Mouse (Mus musculus): ENCODE results near the gene Slc44a3. TPM values are rescaled to one million over a fixed set of nuclear protein-coding genes. Genes with fewer than 3 reads are reported as not detected.

The Slc44a3 gene
- polyA plus RNA-seq, 1 experiment from 2014 or later = 6.2 TPM

DNA sequence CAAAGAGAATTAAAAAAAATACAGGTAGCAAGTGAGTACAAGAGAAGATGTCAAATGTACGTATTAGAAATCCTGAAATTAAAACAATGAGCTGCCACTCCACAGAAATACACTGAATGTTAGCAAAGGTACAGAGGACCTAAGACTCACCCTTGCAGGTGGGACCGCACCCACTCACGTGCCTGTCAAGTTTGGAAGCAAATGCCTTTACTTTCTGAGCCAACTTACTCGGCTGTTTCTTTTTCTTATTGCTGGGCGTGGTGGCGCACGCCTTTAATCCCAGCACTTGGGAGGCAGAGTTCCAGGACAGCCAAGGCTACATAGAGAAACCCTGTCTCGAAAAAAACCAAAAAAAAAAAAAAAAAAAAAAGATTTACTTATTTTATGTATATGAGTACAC, 109.8 kb downstream of the Slc44a3 start:
- H3K4me3 ChIP-seq (replicated peaks) = no peak overlapping the region
- H3K27ac ChIP-seq (replicated peaks) = no peak overlapping the region
- no peaks in the 10 kb centered on the region for H3K27me3 ChIP-seq
- no peak overlapping the region for H3K4me2 ChIP-seq (replicated peaks)
- H3K4me1 ChIP-seq = peaks cover 23% of the 10 kb centered on the region
- WGBS = 72% methylated on average over 8 of the region's 8 CpGs
- no peaks in the 10 kb centered on the region for H3K36me3 ChIP-seq
- no peak for ATAC-seq (ENCODE audit: insufficient number of reproducible peaks, low FRiP score, low TSS enrichment, low read depth)
- H3K9ac ChIP-seq = no peak overlapping the region
- no peaks in the 10 kb centered on the region for H3K9me3 ChIP-seq (replicated peaks)

DNA sequence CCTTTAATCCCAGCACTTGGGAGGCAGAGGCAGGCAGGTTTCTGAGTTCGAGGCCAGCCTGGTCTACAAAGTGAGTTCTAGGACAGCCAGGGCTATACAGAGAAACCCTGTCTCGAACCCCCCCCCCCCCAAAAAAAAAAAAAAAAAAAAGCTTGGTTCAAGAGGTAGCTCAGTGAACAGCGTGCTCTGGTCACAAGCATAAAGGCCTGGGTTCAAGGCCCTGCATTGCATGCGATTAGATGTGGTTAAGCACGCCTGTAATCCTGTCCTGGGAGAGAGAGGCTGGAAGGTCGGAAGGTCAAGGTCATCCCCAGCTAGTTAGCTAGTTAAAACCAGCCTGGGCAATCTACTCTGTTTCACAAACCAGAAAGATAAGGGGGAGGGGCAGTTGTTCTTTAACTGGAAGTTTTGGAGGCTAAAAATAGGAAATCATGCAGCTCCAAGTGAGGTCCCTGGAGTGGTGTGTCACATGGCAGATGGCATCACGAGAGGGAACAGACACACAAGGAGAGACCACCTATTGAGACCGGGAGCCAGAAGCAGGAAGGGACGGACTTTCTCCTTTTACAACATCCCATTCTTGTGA, 113.3 kb downstream of the Slc44a3 start:
- WGBS = 75% methylated on average over 9 of the region's 9 CpGs
- Histone ChIP-seq H3K27me3 (no peaks in the 10 kb centered on the region), H3K4me3 (replicated peaks) (no peak overlapping the region), H3K36me3 (no peaks in the 10 kb centered on the region), H3K4me1 (peaks cover 13% of the 10 kb centered on the region), H3K27ac (replicated peaks) (no peak overlapping the region), H3K4me2 (replicated peaks) (no peak overlapping the region), H3K9me3 (replicated peaks) (no peaks in the 10 kb centered on the region), H3K9ac (no peak overlapping the region)
- 0 out of 2 replicates have a peak, but pooled peaks have one; percentile 13 for ATAC-seq (ENCODE audit: insufficient number of reproducible peaks, low FRiP score, low TSS enrichment, low read depth)

GRCm38 (mm10) chr3:121418251-121418601, 114.0 kb downstream of the Slc44a3 start:
- ATAC-seq (ENCODE audit: insufficient number of reproducible peaks, low FRiP score, low TSS enrichment, low read depth) = peak; percentile 64; the same call in 1 of the 2 replicates
- H3K4me3 ChIP-seq (replicated peaks) = no peak overlapping the region
- peak overlapping the region; percentile 36; the same call in 1 of the 2 replicates for H3K27ac ChIP-seq (replicated peaks)
- WGBS = 49% methylated on average over 6 of the region's 6 CpGs
- H3K9ac ChIP-seq = no peak overlapping the region
- H3K36me3 ChIP-seq = no peaks in the 10 kb centered on the region
- peaks cover 13% of the 10 kb centered on the region for H3K4me1 ChIP-seq
- H3K9me3 ChIP-seq (replicated peaks) = no peaks in the 10 kb centered on the region
- no peaks in the 10 kb centered on the region for H3K27me3 ChIP-seq
- no peak overlapping the region for H3K4me2 ChIP-seq (replicated peaks)

GRCm38 (mm10) chr3:121417379-121418250, 114.6 kb downstream of the Slc44a3 start:
- H3K4me2 ChIP-seq (replicated peaks) = no peak overlapping the region
- H3K9me3 ChIP-seq (replicated peaks) = no peaks in the 10 kb centered on the region
- H3K27me3 ChIP-seq = no peaks in the 10 kb centered on the region
- 44% methylated on average over 14 of the region's 14 CpGs for WGBS
- H3K9ac ChIP-seq = no peak overlapping the region
- peaks cover 13% of the 10 kb centered on the region for H3K4me1 ChIP-seq
- H3K27ac ChIP-seq (replicated peaks) = peak overlapping the region; percentile 48; the same call in 1 of the 2 replicates
- no peaks in the 10 kb centered on the region for H3K36me3 ChIP-seq
- ATAC-seq (ENCODE audit: insufficient number of reproducible peaks, low FRiP score, low TSS enrichment, low read depth) = 0 out of 2 replicates have a peak, but pooled peaks have one; percentile 31
- H3K4me3 ChIP-seq (replicated peaks) = no peak overlapping the region

- Histone ChIP-seq H3K9me3 (replicated peaks) (no peaks in the 10 kb centered on the region), H3K27ac (replicated peaks) (no peak overlapping the region), H3K9ac (no peak overlapping the region), H3K4me2 (replicated peaks) (no peak overlapping the region), H3K4me1 (peaks cover 13% of the 10 kb centered on the region), H3K36me3 (no peaks in the 10 kb centered on the region), H3K4me3 (replicated peaks) (no peak overlapping the region), H3K27me3 (no peaks in the 10 kb centered on the region)
- no peak for ATAC-seq (ENCODE audit: insufficient number of reproducible peaks, low FRiP score, low TSS enrichment, low read depth)
- WGBS = 70% methylated on average over 5 of the region's 5 CpGs
Measured at GRCm38 (mm10) chr3:121416171-121417154, 115.7 kb downstream of the Slc44a3 start.

DNA sequence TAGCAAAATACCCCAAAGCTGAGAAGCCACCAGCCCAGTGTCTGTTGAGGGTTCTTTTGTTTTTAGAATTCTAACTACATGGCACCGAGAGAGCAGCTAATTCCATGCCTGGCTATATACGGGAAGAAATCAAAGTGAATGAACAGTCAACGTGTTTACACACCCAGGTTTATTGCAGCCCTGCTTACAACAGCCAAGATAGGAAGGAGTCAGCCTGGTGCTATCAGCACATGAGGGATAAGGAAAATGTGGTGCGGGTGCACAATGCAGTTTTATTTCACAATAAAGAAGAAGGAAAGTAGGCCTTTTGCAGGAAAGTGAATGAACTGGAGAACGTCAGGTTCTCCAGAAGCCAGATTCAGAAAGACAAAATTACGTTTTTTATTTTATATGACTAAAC, 120.8 kb downstream of the Slc44a3 start:
- H3K27ac ChIP-seq (replicated peaks) = no peak overlapping the region
- H3K9me3 ChIP-seq (replicated peaks) = no peaks in the 10 kb centered on the region
- H3K4me3 ChIP-seq (replicated peaks) = no peak overlapping the region
- H3K4me2 ChIP-seq (replicated peaks) = no peak overlapping the region
- H3K27me3 ChIP-seq = no peaks in the 10 kb centered on the region
- no peak overlapping the region for H3K9ac ChIP-seq
- H3K36me3 ChIP-seq = no peaks in the 10 kb centered on the region
- no peak for ATAC-seq (ENCODE audit: insufficient number of reproducible peaks, low FRiP score, low TSS enrichment, low read depth)
- WGBS = 81% methylated on average over 6 of the region's 6 CpGs
- peaks cover 9% of the 10 kb centered on the region for H3K4me1 ChIP-seq

Other genes with a start within 250 kb of the Slc44a3 start
- gene Tmem56, start 249.3 kb downstream of the Slc44a3 start, polyA plus RNA-seq (2015; fragmentation: Nextera tagmentation; extraction: Ambion mirVana) = 1.2 and 1.3 TPM in 2 replicates
- 40.0 and 42.9 TPM in 2 replicates for gene Alg14, start 240.6 kb downstream of the Slc44a3 start, polyA plus RNA-seq (2015; fragmentation: Nextera tagmentation; extraction: Ambion mirVana)
- 844 and 852 TPM in 2 replicates for gene Cnn3, start 105.9 kb downstream of the Slc44a3 start, polyA plus RNA-seq (2015; fragmentation: Nextera tagmentation; extraction: Ambion mirVana)
- not detected in 2 replicates for gene 4930432M17Rik, start 138.4 kb upstream of the Slc44a3 start, polyA plus RNA-seq (2015; fragmentation: Nextera tagmentation; extraction: Ambion mirVana)
- gene F3, start 191.1 kb upstream of the Slc44a3 start, polyA plus RNA-seq (2015; fragmentation: Nextera tagmentation; extraction: Ambion mirVana) = 27.8 and 49.3 TPM in 2 replicates

Measured in embryonic facial prominence, embryonic 15.5 days (tissue).